Mouse (Mus musculus): Measurements from ENCODE around the gene 2310002L09Rik. TPM values are rescaled to one million over a fixed set of nuclear protein-coding genes. Genes with fewer than 3 reads are reported as not detected.
"Not testable (repeated sequence)": the region's sequence is repeated elsewhere in the genome, so short reads cannot be mapped to it uniquely, and the experiment has no call there.

The 2310002L09Rik gene
- 14.9 and 25.9 TPM in 2 replicates for polyA plus RNA-seq (2014; fragmentation: Nextera tagmentation; extraction: Ambion mirVana)

- Histone ChIP-seq H3K4me1 (ENCODE audit: control insufficient read depth, insufficient read depth, low read length) (no peaks in the 10 kb centered on the region), H3K4me3 (ENCODE audit: low read depth, low read length) (no peak within 1 kb of the TSS), H3K27me3 (replicated peaks; ENCODE audit: control insufficient read depth, insufficient read depth, low read length) (no peaks in the 10 kb centered on the region), H3K27ac (replicated peaks; ENCODE audit: low read depth, low read length) (no peak within 1 kb of the TSS), H3K9ac (ENCODE audit: low read depth, low read length) (no peak within 1 kb of the TSS), H3K36me3 (ENCODE audit: control insufficient read depth, insufficient read depth, low read length) (no peaks in the 10 kb centered on the region), H3K9me3 (ENCODE audit: control insufficient read depth, low read length) (no peaks in the 10 kb centered on the region), H3K4me2 (ENCODE audit: low read depth, low read length) (no peak within 1 kb of the TSS)
- no peak for DNase-seq (ENCODE audit: low spot score)
- WGBS: 48% methylated on average over 8 of the region's 8 CpGs
- ATAC-seq (ENCODE audit: low read depth): no peak
These were observed at the start of gene 2310002L09Rik for GRCm38 (mm10) chr4:73950375-73950896. Gene 2310002L09Rik (minus strand): TSS chr4:73950846.

GRCm38 (mm10) chr4:73980454-73980853 is 29.8 kb upstream of the 2310002L09Rik start:
- 83% methylated on average over 3 of the region's 3 CpGs for WGBS

GRCm38 (mm10) chr4:73920660-73921059 is 30.0 kb downstream of the 2310002L09Rik start, which contains the start of gene Gm11756:
Gene Gm11756 (minus strand): TSS chr4:73920760.
- H3K4me3 ChIP-seq (ENCODE audit: low read depth, low read length); ATAC-seq (ENCODE audit: low read depth); DNase-seq (ENCODE audit: low spot score); H3K9ac ChIP-seq (ENCODE audit: low read depth, low read length); H3K27me3 ChIP-seq (replicated peaks; ENCODE audit: control insufficient read depth, insufficient read depth, low read length); H3K9me3 ChIP-seq (ENCODE audit: control insufficient read depth, low read length); H3K4me2 ChIP-seq (ENCODE audit: low read depth, low read length); H3K27ac ChIP-seq (replicated peaks; ENCODE audit: low read depth, low read length); H3K4me1 ChIP-seq (ENCODE audit: control insufficient read depth, insufficient read depth, low read length); H3K36me3 ChIP-seq (ENCODE audit: control insufficient read depth, insufficient read depth, low read length): not testable (repeated sequence)
- 88% methylated on average over 6 of the region's 6 CpGs for WGBS

More at GRCm38 (mm10) chr4:73980454-73980853, 29.8 kb upstream of the 2310002L09Rik start:
- no peak for ATAC-seq (ENCODE audit: low read depth)
- H3K4me1 ChIP-seq (ENCODE audit: control insufficient read depth, insufficient read depth, low read length): no peaks in the 10 kb centered on the region
- no peak overlapping the region for H3K27ac ChIP-seq (replicated peaks; ENCODE audit: low read depth, low read length)
- H3K9me3 ChIP-seq (ENCODE audit: control insufficient read depth, low read length): no peaks in the 10 kb centered on the region
- no peak overlapping the region for H3K9ac ChIP-seq (ENCODE audit: low read depth, low read length)
- DNase-seq (ENCODE audit: low spot score): no peak
- no peak overlapping the region for H3K4me3 ChIP-seq (ENCODE audit: low read depth, low read length)
- no peaks in the 10 kb centered on the region for H3K27me3 ChIP-seq (replicated peaks; ENCODE audit: control insufficient read depth, insufficient read depth, low read length)
- no peak overlapping the region for H3K4me2 ChIP-seq (ENCODE audit: low read depth, low read length)
- no peaks in the 10 kb centered on the region for H3K36me3 ChIP-seq (ENCODE audit: control insufficient read depth, insufficient read depth, low read length)

- H3K4me2 ChIP-seq (ENCODE audit: low read depth, low read length); H3K4me3 ChIP-seq (ENCODE audit: low read depth, low read length); H3K27ac ChIP-seq (replicated peaks; ENCODE audit: low read depth, low read length); H3K9me3 ChIP-seq (ENCODE audit: control insufficient read depth, low read length); H3K36me3 ChIP-seq (ENCODE audit: control insufficient read depth, insufficient read depth, low read length); DNase-seq (ENCODE audit: low spot score); H3K27me3 ChIP-seq (replicated peaks; ENCODE audit: control insufficient read depth, insufficient read depth, low read length); H3K4me1 ChIP-seq (ENCODE audit: control insufficient read depth, insufficient read depth, low read length); ATAC-seq (ENCODE audit: low read depth); H3K9ac ChIP-seq (ENCODE audit: low read depth, low read length): not testable (repeated sequence)
- no CpG with 5 or more reads among the region's 4 CpGs for WGBS
These were observed 44.8 kb downstream of the 2310002L09Rik start, which contains the start of gene Gm13871 for GRCm38 (mm10) chr4:73905853-73906252. Gene Gm13871 (minus strand): TSS chr4:73905953.

- DNase-seq (ENCODE audit: low spot score); H3K27me3 ChIP-seq (replicated peaks; ENCODE audit: control insufficient read depth, insufficient read depth, low read length); ATAC-seq (ENCODE audit: low read depth); H3K4me2 ChIP-seq (ENCODE audit: low read depth, low read length); H3K4me1 ChIP-seq (ENCODE audit: control insufficient read depth, insufficient read depth, low read length); H3K4me3 ChIP-seq (ENCODE audit: low read depth, low read length); H3K36me3 ChIP-seq (ENCODE audit: control insufficient read depth, insufficient read depth, low read length); H3K9ac ChIP-seq (ENCODE audit: low read depth, low read length); H3K27ac ChIP-seq (replicated peaks; ENCODE audit: low read depth, low read length); H3K9me3 ChIP-seq (ENCODE audit: control insufficient read depth, low read length): not testable (repeated sequence)
- no CpG with 5 or more reads among the region's 4 CpGs for WGBS
These were observed 59.6 kb downstream of the 2310002L09Rik start, which contains the start of gene Gm11757 for GRCm38 (mm10) chr4:73891012-73891411. Gene Gm11757 (minus strand): TSS chr4:73891112.

Other genes with a start within 250 kb of the 2310002L09Rik start
- gene Rasef, start 159.9 kb downstream of the 2310002L09Rik start, polyA plus RNA-seq (2014; fragmentation: Nextera tagmentation; extraction: Ambion mirVana): 2.0 and 3.8 TPM in 2 replicates
- not detected in 2 replicates for gene Gm11758, start 74.6 kb downstream of the 2310002L09Rik start, polyA plus RNA-seq (2014; fragmentation: Nextera tagmentation; extraction: Ambion mirVana)
- not detected in 2 replicates for gene Gm11757, start 59.7 kb downstream of the 2310002L09Rik start, polyA plus RNA-seq (2014; fragmentation: Nextera tagmentation; extraction: Ambion mirVana)
- not detected in 2 replicates for gene Gm13871, start 44.9 kb downstream of the 2310002L09Rik start, polyA plus RNA-seq (2014; fragmentation: Nextera tagmentation; extraction: Ambion mirVana)
- gene Gm11756, start 30.1 kb downstream of the 2310002L09Rik start, polyA plus RNA-seq (2014; fragmentation: Nextera tagmentation; extraction: Ambion mirVana): not detected in 2 replicates
- gene Frmd3, start 62.6 kb upstream of the 2310002L09Rik start, polyA plus RNA-seq (2014; fragmentation: Nextera tagmentation; extraction: Ambion mirVana): 6.5 and 6.9 TPM in 2 replicates